Mouse (Mus musculus): Measurements from ENCODE around the gene Fgfr2. TPM values are rescaled to one million over a fixed set of nuclear protein-coding genes. Genes with fewer than 3 reads are reported as not detected.

Gene Fgfr2
- polyA plus RNA-seq, 1 experiment from 2014 or later: 133 TPM

DNA sequence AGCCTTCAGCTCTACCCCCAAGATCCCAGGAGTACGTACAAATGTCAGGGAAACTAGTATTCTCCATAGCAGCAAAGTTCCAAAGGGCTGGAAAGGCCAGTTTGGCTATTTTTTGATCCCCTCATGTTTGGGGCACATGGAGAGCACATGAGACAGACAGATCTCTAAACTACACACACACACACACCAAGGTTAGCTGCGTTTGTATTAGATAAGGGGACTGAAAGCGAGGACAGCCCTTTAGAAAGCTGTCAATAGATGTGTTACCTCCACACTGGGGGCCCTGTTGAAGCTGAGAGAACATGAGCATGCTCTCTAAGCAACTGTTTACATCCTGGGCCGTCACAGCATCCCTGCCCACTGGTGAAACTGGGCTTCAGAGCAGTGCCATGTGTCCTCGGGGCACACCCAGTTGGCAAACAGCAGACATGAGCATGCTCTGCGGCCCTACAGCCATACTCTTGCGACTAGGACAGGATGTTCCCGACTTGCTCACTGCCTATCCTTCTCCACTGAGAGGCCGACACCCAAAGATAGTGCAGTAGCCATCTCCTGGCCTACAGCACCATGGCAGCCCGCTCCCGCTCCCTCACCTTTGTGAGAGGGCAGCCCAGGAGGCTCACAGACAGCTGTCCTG, 356.8 kb downstream of the Fgfr2 start:
- no peak overlapping the region for H3K4me3 ChIP-seq (ENCODE audit: low read length)
- no peaks in the 10 kb centered on the region for H3K27me3 ChIP-seq (ENCODE audit: control insufficient read depth, insufficient read depth, low read length)
- H3K9ac ChIP-seq (ENCODE audit: low read depth, low read length): no peak overlapping the region
- WGBS: 89% methylated on average over 11 of the region's 11 CpGs
- no peaks in the 10 kb centered on the region for H3K4me1 ChIP-seq (ENCODE audit: control insufficient read depth, insufficient read depth, low read length)
- peaks cover 12% of the 10 kb centered on the region; the same call in 1 of the 2 replicates for H3K36me3 ChIP-seq (ENCODE audit: control insufficient read depth, insufficient read depth, low read length)
- H3K9me3 ChIP-seq (ENCODE audit: control insufficient read depth, low read length): no peaks in the 10 kb centered on the region
- no peak overlapping the region for H3K4me2 ChIP-seq (replicated peaks; ENCODE audit: low read depth, low read length)
- H3K27ac ChIP-seq (ENCODE audit: low read depth, low read length): no peak overlapping the region
- ATAC-seq (ENCODE audit: low FRiP score, low TSS enrichment): no peak

DNA sequence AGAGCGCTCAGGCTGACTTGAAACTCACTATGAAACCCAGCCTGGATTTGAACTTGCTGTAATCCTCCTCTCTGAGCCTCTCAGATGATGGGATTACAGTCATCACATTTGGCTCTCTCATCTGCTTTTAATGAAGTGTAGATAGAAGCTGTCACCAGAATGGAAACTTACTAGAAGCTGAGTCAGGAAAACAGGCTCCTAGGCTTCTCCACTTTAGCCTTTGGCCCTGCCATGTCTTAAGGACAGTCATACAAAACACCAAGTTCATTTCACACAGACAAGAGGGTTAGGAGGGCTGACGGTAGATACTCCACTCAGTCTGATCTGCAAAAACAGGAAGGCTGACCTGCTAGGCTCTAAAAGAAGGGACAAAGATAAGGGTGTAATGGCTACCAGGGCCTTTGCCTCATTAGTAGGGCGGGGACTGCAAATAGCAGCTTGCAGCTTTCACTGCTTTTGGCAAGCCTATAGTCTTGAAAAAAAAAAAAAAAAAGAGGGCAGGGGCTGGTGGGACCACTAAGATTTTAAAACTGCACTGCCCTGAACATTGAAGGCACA, 357.4 kb downstream of the Fgfr2 start:
- H3K4me3 ChIP-seq (ENCODE audit: low read length): no peak overlapping the region
- no peaks in the 10 kb centered on the region for H3K9me3 ChIP-seq (ENCODE audit: control insufficient read depth, low read length)
- no peaks in the 10 kb centered on the region for H3K4me1 ChIP-seq (ENCODE audit: control insufficient read depth, insufficient read depth, low read length)
- no peak overlapping the region for H3K27ac ChIP-seq (ENCODE audit: low read depth, low read length)
- no peak for ATAC-seq (ENCODE audit: low FRiP score, low TSS enrichment)
- H3K27me3 ChIP-seq (ENCODE audit: control insufficient read depth, insufficient read depth, low read length): no peaks in the 10 kb centered on the region
- WGBS: 82% methylated on average over 3 of the region's 3 CpGs
- peaks cover 13% of the 10 kb centered on the region; the same call in 1 of the 2 replicates for H3K36me3 ChIP-seq (ENCODE audit: control insufficient read depth, insufficient read depth, low read length)
- no peak overlapping the region for H3K4me2 ChIP-seq (replicated peaks; ENCODE audit: low read depth, low read length)
- no peak overlapping the region for H3K9ac ChIP-seq (ENCODE audit: low read depth, low read length)

DNA sequence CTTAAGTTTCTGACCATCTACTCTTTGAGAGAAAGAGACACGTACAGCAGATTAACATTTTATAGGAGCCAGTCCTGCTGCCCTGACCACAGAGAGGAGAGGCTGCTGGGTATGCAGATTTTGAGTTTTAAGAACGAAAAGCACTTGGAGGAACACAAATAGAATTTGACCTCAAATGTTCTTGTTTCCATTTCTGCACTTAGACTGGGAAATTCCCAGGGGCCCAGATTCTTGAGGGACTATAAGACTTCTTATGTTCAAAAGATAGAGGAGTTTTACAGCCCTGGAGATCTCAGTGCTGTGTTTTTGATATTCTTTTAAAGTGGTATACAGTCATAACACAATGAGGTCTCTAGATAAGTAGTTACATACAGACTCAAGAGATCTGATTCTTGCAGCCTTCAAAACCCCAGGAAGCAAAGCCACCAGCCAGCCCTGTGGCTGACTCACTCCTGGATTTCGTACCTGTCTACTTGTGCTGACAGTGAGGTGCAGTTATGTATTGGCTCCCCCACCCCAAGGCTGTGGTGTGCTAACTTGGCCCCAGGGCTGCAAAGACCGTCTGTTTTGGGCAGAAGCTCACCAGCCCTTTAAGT, 358.2 kb downstream of the Fgfr2 start:
- no peaks in the 10 kb centered on the region for H3K9me3 ChIP-seq (ENCODE audit: control insufficient read depth, low read length)
- H3K36me3 ChIP-seq (ENCODE audit: control insufficient read depth, insufficient read depth, low read length): peaks cover 13% of the 10 kb centered on the region; the same call in 1 of the 2 replicates
- WGBS: 86% methylated on average over 4 of the region's 4 CpGs
- no peak for ATAC-seq (ENCODE audit: low FRiP score, low TSS enrichment)
- no peaks in the 10 kb centered on the region for H3K4me1 ChIP-seq (ENCODE audit: control insufficient read depth, insufficient read depth, low read length)
- H3K27ac ChIP-seq (ENCODE audit: low read depth, low read length): no peak overlapping the region
- H3K27me3 ChIP-seq (ENCODE audit: control insufficient read depth, insufficient read depth, low read length): no peaks in the 10 kb centered on the region
- no peak overlapping the region for H3K9ac ChIP-seq (ENCODE audit: low read depth, low read length)
- H3K4me2 ChIP-seq (replicated peaks; ENCODE audit: low read depth, low read length): no peak overlapping the region
- no peak overlapping the region for H3K4me3 ChIP-seq (ENCODE audit: low read length)

DNA sequence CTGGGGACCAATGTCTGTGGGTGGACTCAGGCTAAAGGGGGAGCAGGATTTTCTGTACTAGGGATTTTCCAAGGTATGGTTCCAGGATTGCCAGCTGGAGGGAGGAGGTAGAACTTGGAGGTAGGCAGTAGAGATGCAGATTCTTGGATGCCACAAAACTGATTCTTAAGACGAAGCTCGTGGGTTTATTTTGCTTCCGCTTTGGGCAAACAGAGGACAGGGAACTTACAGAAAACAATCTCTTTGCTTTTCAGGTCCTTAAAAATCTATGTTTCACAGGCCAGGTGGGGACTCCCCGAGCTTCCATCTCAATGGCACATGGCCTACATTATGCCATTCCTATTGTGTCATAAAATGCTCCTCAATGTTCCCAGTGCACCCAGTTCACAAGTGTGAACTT, 358.8 kb downstream of the Fgfr2 start:
- Histone ChIP-seq H3K9me3 (ENCODE audit: control insufficient read depth, low read length) (no peaks in the 10 kb centered on the region), H3K4me1 (ENCODE audit: control insufficient read depth, insufficient read depth, low read length) (no peaks in the 10 kb centered on the region), H3K27ac (ENCODE audit: low read depth, low read length) (no peak overlapping the region), H3K4me3 (ENCODE audit: low read length) (no peak overlapping the region), H3K9ac (ENCODE audit: low read depth, low read length) (no peak overlapping the region), H3K36me3 (ENCODE audit: control insufficient read depth, insufficient read depth, low read length) (peaks cover 19% of the 10 kb centered on the region), H3K4me2 (replicated peaks; ENCODE audit: low read depth, low read length) (no peak overlapping the region), H3K27me3 (ENCODE audit: control insufficient read depth, insufficient read depth, low read length) (no peaks in the 10 kb centered on the region)
- WGBS: 95% methylated on average over 4 of the region's 4 CpGs
- no peak for ATAC-seq (ENCODE audit: low FRiP score, low TSS enrichment)

DNA sequence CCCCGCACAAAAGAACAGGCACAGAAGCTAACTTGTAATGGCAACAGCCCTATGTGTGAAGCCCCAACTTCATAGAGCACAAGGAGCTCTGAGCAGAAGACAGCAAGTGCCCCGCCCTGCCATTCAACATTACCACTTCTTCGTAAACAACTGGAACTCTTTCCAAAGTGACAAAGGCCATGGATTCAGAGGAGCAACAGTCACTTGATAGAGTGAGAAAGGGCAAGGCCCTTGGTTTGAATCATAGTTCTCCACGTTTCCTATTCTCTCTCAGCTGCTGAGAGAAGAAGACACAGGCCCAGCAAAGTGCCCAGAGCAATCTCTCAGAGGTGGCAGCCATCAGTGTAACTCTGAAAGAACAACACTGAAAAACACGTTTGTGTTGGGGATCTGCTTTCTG, 359.2 kb downstream of the Fgfr2 start:
- Histone ChIP-seq H3K4me2 (replicated peaks; ENCODE audit: low read depth, low read length) (no peak overlapping the region), H3K27me3 (ENCODE audit: control insufficient read depth, insufficient read depth, low read length) (no peaks in the 10 kb centered on the region), H3K36me3 (ENCODE audit: control insufficient read depth, insufficient read depth, low read length) (peaks cover 23% of the 10 kb centered on the region), H3K9me3 (ENCODE audit: control insufficient read depth, low read length) (no peaks in the 10 kb centered on the region), H3K27ac (ENCODE audit: low read depth, low read length) (no peak overlapping the region), H3K9ac (ENCODE audit: low read depth, low read length) (no peak overlapping the region), H3K4me3 (ENCODE audit: low read length) (no peak overlapping the region), H3K4me1 (ENCODE audit: control insufficient read depth, insufficient read depth, low read length) (no peaks in the 10 kb centered on the region)
- ATAC-seq (ENCODE audit: low FRiP score, low TSS enrichment): no peak
- 89% methylated on average over 5 of the region's 5 CpGs for WGBS

DNA sequence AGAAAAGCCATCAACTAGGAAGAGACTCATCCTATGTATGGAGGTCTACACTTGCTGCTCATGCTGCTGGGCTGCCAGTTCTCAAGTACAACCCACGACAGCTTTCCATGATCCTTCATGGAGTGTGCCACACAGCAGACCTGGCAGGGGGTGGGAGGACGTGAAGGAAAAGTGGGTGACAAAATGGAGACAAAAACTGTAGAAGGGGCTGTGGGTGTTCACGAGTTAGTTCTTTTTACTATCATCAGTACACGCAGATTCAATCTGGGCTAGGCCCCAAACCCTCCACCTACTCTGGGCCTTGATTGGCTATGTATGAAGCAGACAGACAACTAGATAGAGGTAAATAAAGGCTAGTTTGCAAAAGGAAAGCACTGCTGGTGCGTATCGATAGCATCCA, 359.8 kb downstream of the Fgfr2 start:
- no peaks in the 10 kb centered on the region for H3K9me3 ChIP-seq (ENCODE audit: control insufficient read depth, low read length)
- H3K4me3 ChIP-seq (ENCODE audit: low read length): no peak overlapping the region

DNA sequence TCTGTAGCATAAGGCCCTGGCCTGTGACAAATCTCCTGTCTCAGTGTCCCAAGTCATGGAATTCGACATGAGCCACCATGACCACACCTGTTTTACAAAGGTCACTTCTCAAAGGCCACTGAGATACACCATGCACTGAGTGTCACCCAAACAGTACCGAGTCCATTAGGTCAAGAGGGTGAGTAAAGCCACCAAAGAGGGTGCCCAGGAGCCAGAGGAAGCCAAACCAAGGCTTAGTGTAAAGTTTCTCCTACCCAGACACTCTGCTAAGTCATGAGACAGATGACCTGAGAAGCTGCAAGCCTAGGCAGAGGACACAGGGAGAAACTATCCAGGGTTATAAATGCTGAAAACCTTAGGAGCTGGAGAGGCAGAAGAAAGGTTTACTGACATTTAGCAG, 361.7 kb downstream of the Fgfr2 start:
- WGBS: 89% methylated on average over 2 of the region's 2 CpGs

More for the DNA sequence above, 359.8 kb downstream of the Fgfr2 start:
- ATAC-seq (ENCODE audit: low FRiP score, low TSS enrichment): no peak
- H3K27me3 ChIP-seq (ENCODE audit: control insufficient read depth, insufficient read depth, low read length): no peaks in the 10 kb centered on the region
- no peak overlapping the region for H3K4me2 ChIP-seq (replicated peaks; ENCODE audit: low read depth, low read length)
- H3K9ac ChIP-seq (ENCODE audit: low read depth, low read length): no peak overlapping the region
- 93% methylated on average over 6 of the region's 6 CpGs for WGBS
- H3K36me3 ChIP-seq (ENCODE audit: control insufficient read depth, insufficient read depth, low read length): peaks cover 24% of the 10 kb centered on the region
- no peak overlapping the region for H3K27ac ChIP-seq (ENCODE audit: low read depth, low read length)
- H3K4me1 ChIP-seq (ENCODE audit: control insufficient read depth, insufficient read depth, low read length): no peaks in the 10 kb centered on the region

DNA sequence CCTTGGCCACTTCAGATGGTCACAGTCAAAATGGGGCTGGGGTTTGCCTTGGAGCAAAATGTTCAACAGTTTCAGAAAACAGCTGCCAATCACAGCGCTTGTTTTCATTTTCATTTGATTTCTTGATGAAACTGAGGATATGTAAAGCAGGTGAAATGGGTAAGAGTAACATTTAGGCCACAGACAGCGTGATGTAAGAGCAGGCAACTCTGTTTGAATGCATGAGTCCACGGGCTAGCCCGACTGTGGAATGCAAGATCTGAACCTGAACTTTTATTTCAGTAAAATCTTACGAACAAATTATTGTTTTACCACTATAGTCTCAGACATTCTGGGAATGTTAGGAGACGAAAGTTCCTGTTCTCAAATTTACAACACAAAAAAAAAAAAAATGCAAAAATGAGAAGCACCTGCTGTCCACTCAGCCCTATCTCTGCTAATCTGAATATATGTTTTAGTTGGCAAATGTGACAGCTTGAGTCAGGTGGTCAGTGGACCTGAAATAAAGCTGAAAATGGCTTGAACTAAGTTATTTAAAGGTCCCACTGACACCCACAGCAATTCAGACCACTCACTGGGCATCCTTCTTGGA, 362.5 kb downstream of the Fgfr2 start:
- WGBS: 93% methylated on average over 6 of the region's 6 CpGs
- H3K9ac ChIP-seq (ENCODE audit: low read depth, low read length): no peak overlapping the region
- H3K36me3 ChIP-seq (ENCODE audit: control insufficient read depth, insufficient read depth, low read length): peaks cover 35% of the 10 kb centered on the region
- ATAC-seq (ENCODE audit: low FRiP score, low TSS enrichment): no peak
- H3K9me3 ChIP-seq (ENCODE audit: control insufficient read depth, low read length): no peaks in the 10 kb centered on the region
- no peak overlapping the region for H3K4me3 ChIP-seq (ENCODE audit: low read length)
- no peak overlapping the region for H3K27ac ChIP-seq (ENCODE audit: low read depth, low read length)
- no peaks in the 10 kb centered on the region for H3K4me1 ChIP-seq (ENCODE audit: control insufficient read depth, insufficient read depth, low read length)
- no peak overlapping the region for H3K4me2 ChIP-seq (replicated peaks; ENCODE audit: low read depth, low read length)
- H3K27me3 ChIP-seq (ENCODE audit: control insufficient read depth, insufficient read depth, low read length): no peaks in the 10 kb centered on the region

More for the DNA sequence above, 361.7 kb downstream of the Fgfr2 start:
- Histone ChIP-seq H3K4me1 (ENCODE audit: control insufficient read depth, insufficient read depth, low read length) (no peaks in the 10 kb centered on the region), H3K4me2 (replicated peaks; ENCODE audit: low read depth, low read length) (no peak overlapping the region), H3K27ac (ENCODE audit: low read depth, low read length) (no peak overlapping the region), H3K27me3 (ENCODE audit: control insufficient read depth, insufficient read depth, low read length) (no peaks in the 10 kb centered on the region), H3K9ac (ENCODE audit: low read depth, low read length) (no peak overlapping the region), H3K4me3 (ENCODE audit: low read length) (no peak overlapping the region), H3K9me3 (ENCODE audit: control insufficient read depth, low read length) (no peaks in the 10 kb centered on the region), H3K36me3 (ENCODE audit: control insufficient read depth, insufficient read depth, low read length) (peaks cover 37% of the 10 kb centered on the region)
- ATAC-seq (ENCODE audit: low FRiP score, low TSS enrichment): no peak

DNA sequence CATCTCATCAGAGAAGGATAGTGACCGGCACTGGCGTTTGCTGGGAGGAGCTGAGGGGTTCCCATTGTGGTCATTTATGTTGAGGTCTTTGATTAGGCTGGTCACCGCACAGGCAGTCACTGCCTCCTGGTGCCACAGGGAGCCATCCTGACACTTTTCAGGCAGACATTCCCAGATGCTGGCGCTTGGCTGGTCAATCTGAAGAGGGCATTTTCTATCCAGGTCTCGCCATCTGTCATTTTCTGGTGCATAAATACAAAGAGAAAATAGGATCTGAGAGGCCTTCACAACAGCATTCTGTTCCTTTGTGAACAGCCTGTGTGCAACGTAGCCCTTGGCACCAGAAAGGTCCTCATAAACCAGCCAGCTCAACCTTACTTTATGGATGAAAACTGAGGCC, 363.2 kb downstream of the Fgfr2 start:
- H3K4me2 ChIP-seq (replicated peaks; ENCODE audit: low read depth, low read length): no peak overlapping the region
- no peak overlapping the region for H3K4me3 ChIP-seq (ENCODE audit: low read length)
- WGBS: 95% methylated on average over 6 of the region's 6 CpGs
- peaks cover 31% of the 10 kb centered on the region for H3K36me3 ChIP-seq (ENCODE audit: control insufficient read depth, insufficient read depth, low read length)
- peaks cover under 1% of the 10 kb centered on the region; the same call in 1 of the 2 replicates for H3K4me1 ChIP-seq (ENCODE audit: control insufficient read depth, insufficient read depth, low read length)
- H3K27me3 ChIP-seq (ENCODE audit: control insufficient read depth, insufficient read depth, low read length): no peaks in the 10 kb centered on the region
- no peaks in the 10 kb centered on the region for H3K9me3 ChIP-seq (ENCODE audit: control insufficient read depth, low read length)
- no peak overlapping the region; the same call in 1 of the 2 replicates for H3K9ac ChIP-seq (ENCODE audit: low read depth, low read length)
- ATAC-seq (ENCODE audit: low FRiP score, low TSS enrichment): no peak
- H3K27ac ChIP-seq (ENCODE audit: low read depth, low read length): no peak overlapping the region

Data from kidney, embryonic 14.5 days (tissue).